Mouse (Mus musculus) hindbrain, embryonic 14.5 days (tissue): ENCODE data around the gene Mob3c. TPM values are rescaled to one million over a fixed set of nuclear protein-coding genes. Genes with fewer than 3 reads are reported as not detected.
A peak's percentile ranks its signal among the peaks of the same experiment; 100 is the strongest.

Source experiments
- ATAC-seq: fragments of 200-750 bp; cut with Nextera tagmentation; 2 replicates; pipeline ENCODE4 v1.8.0; 2017; ENCODE audit warnings: moderate number of reproducible peaks, mild to moderate bottlenecking, moderate TSS enrichment, moderate library complexity; ENCODE audit not compliant: low FRiP score
- DNase-seq: peaks from one replicate; pipeline ENCODE4 v3.0.0-alpha.2; 2015; ENCODE audit warnings: low spot score
- H3K27ac ChIP-seq: fragments of 300-500 bp; sonication (generic); 2 replicates; pipeline ENCODE4 v1.5.1; 2014; ENCODE audit warnings: mild to moderate bottlenecking, moderate library complexity
- H3K27me3 ChIP-seq: fragments of 300-500 bp; sonication (generic); 2 replicates; pipeline ENCODE4 v1.6.1; 2014; ENCODE audit warnings: mild to moderate bottlenecking, low read length, mixed read lengths; ENCODE audit not compliant: control insufficient read depth, insufficient read depth
- H3K36me3 ChIP-seq: fragments of 300-500 bp; sonication (generic); replicated peaks from 2 replicates; pipeline ENCODE4 v1.6.1; 2014; ENCODE audit not compliant: control insufficient read depth, insufficient read depth
- H3K4me1 ChIP-seq: fragments of 300-500 bp; sonication (generic); replicated peaks from 2 replicates; pipeline ENCODE4 v1.6.1; 2014; ENCODE audit warnings: antibody characterized with exemption, low read length, mixed read lengths; ENCODE audit not compliant: control insufficient read depth, insufficient read depth
- H3K4me2 ChIP-seq: fragments of 300-500 bp; sonication (generic); replicated peaks from 2 replicates; pipeline ENCODE4 v1.6.1; 2014; ENCODE audit warnings: mild to moderate bottlenecking, moderate library complexity
- H3K4me3 ChIP-seq: fragments of 300-500 bp; sonication (generic); replicated peaks from 2 replicates; pipeline ENCODE4 v1.5.1; 2014; ENCODE audit warnings: mild to moderate bottlenecking, low read length
- H3K9ac ChIP-seq: fragments of 300-500 bp; sonication (generic); 2 replicates; pipeline ENCODE4 v1.6.1; 2014
- H3K9me3 ChIP-seq: fragments of 300-500 bp; sonication (generic); 2 replicates; pipeline ENCODE4 v1.6.1; 2016; ENCODE audit warnings: low read length; ENCODE audit not compliant: control insufficient read depth
- WGBS: fragments of 180-500 bp; shearing (Covaris S2); extraction: QIAGEN DNeasy Blood & Tissue Kit; methylation state at CpG from one replicate; pipeline ENCODE4 v1.1.7; 2014; 5-methylcytosine and 5-hydroxymethylcytosine counted together
- polyA plus RNA-seq: library from polyadenylated mRNA; unstranded; fragments of >200 nt; fragmentation: Nextera tagmentation; extraction: Ambion mirVana; gene quantifications from 2 replicates; pipeline ENCODE4 v1.2.1, GENCODE M21; 2014

Mob3c gene
- polyA plus RNA-seq, 1 experiment from 2014 or later, result 5.8 TPM

- peak overlapping the region; percentile 58 for H3K27ac ChIP-seq
- peak; percentile 44; the same call in 1 of the 2 replicates for ATAC-seq
- H3K9ac ChIP-seq, result no peak overlapping the region
- WGBS, result 0% methylated on average over 1 of the region's 1 CpGs
- H3K4me1 ChIP-seq, result peaks cover 25% of the 10 kb centered on the region
- no peak overlapping the region; the same call in 1 of the 2 replicates for H3K4me2 ChIP-seq
- H3K36me3 ChIP-seq, result no peaks in the 10 kb centered on the region
- no peaks in the 10 kb centered on the region for H3K9me3 ChIP-seq
- H3K4me3 ChIP-seq, result no peak overlapping the region
- H3K27me3 ChIP-seq, result no peaks in the 10 kb centered on the region
- DNase-seq, result peak; percentile 72
These were observed 53.3 kb downstream of the Mob3c start for GRCm38 (mm10) chr4:115881183-115881582.

- H3K27me3 ChIP-seq, result no peaks in the 10 kb centered on the region
- DNase-seq (no peak), ATAC-seq (no peak)
- H3K27ac ChIP-seq, result no peak overlapping the region
- H3K9me3 ChIP-seq, result no peaks in the 10 kb centered on the region
- no peak overlapping the region for H3K4me3 ChIP-seq
- WGBS, result 51% methylated on average over 4 of the region's 4 CpGs
- H3K4me2 ChIP-seq, result no peak overlapping the region
- H3K9ac ChIP-seq, result no peak overlapping the region
- H3K4me1 ChIP-seq, result peaks cover 25% of the 10 kb centered on the region
- H3K36me3 ChIP-seq, result no peaks in the 10 kb centered on the region
These were observed 54.3 kb downstream of the Mob3c start for GRCm38 (mm10) chr4:115882195-115882594.

- ATAC-seq (no peak), DNase-seq (no peak)
- no peak within 1 kb of the TSS for H3K9ac ChIP-seq
- no peak within 1 kb of the TSS for H3K27ac ChIP-seq
- no peak within 1 kb of the TSS for H3K4me2 ChIP-seq
- H3K4me1 ChIP-seq, result peaks cover 14% of the 10 kb centered on the region
- H3K4me3 ChIP-seq, result no peak within 1 kb of the TSS
- H3K27me3 ChIP-seq, result no peaks in the 10 kb centered on the region
- H3K36me3 ChIP-seq, result no peaks in the 10 kb centered on the region
- 65% methylated on average over 6 of the region's 6 CpGs for WGBS
- no peaks in the 10 kb centered on the region for H3K9me3 ChIP-seq
These were observed 56.1 kb downstream of the Mob3c start, which contains the start of gene Kncn for GRCm38 (mm10) chr4:115884022-115884421. Kncn (plus strand) TSS chr4:115884400.

Other genes starting within 250 kb of the Mob3c start
- gene Cyp4a32, start 227.1 kb upstream of the Mob3c start, polyA plus RNA-seq, result not detected in 2 replicates
- 0.99 and 1.9 TPM in 2 replicates for gene Cyp4b1, start 180.4 kb upstream of the Mob3c start, polyA plus RNA-seq
- 23.9 and 25.5 TPM in 2 replicates for gene Efcab14, start 90.3 kb upstream of the Mob3c start, polyA plus RNA-seq
- gene Tex38, start 47.1 kb upstream of the Mob3c start, polyA plus RNA-seq, result 0.27 and 0.33 TPM in 2 replicates
- 40.9 and 45.6 TPM in 2 replicates for gene Atpaf1, start 43.3 kb upstream of the Mob3c start, polyA plus RNA-seq
- 21.3 and 21.6 TPM in 2 replicates for gene Mknk1, start 11.1 kb downstream of the Mob3c start, polyA plus RNA-seq
- gene Kncn, start 56.3 kb downstream of the Mob3c start, polyA plus RNA-seq, result 0.13 TPM in 1 of 2 replicates, not detected in the other
- 0.13 TPM in 1 of 2 replicates, not detected in the other for gene 6430628N08Rik, start 62.6 kb downstream of the Mob3c start, polyA plus RNA-seq
- 2.7 and 3.3 TPM in 2 replicates for gene Dmbx1, start 111.8 kb downstream of the Mob3c start, polyA plus RNA-seq
- gene Faah, start 189.8 kb downstream of the Mob3c start, polyA plus RNA-seq, result 18.0 and 18.5 TPM in 2 replicates
- gene Nsun4, start 225.8 kb downstream of the Mob3c start, polyA plus RNA-seq, result 10.4 and 11.5 TPM in 2 replicates
- gene Uqcrh, start 247.0 kb downstream of the Mob3c start, polyA plus RNA-seq, result 438 and 513 TPM in 2 replicates
- gene Lrrc41, start 247.2 kb downstream of the Mob3c start, polyA plus RNA-seq, result 75.9 and 79.7 TPM in 2 replicates